Mouse (Mus musculus): Measurements from ENCODE around the gene Mmp17. TPM values are rescaled to one million over a fixed set of nuclear protein-coding genes. Genes with fewer than 3 reads are reported as not detected.
"Not testable (repeated sequence)": the region's sequence is repeated elsewhere in the genome, so short reads cannot be mapped to it uniquely, and the experiment has no call there.

Gene Mmp17
- polyA plus RNA-seq, 1 experiment from 2014 or later = 11.7 TPM

DNA sequence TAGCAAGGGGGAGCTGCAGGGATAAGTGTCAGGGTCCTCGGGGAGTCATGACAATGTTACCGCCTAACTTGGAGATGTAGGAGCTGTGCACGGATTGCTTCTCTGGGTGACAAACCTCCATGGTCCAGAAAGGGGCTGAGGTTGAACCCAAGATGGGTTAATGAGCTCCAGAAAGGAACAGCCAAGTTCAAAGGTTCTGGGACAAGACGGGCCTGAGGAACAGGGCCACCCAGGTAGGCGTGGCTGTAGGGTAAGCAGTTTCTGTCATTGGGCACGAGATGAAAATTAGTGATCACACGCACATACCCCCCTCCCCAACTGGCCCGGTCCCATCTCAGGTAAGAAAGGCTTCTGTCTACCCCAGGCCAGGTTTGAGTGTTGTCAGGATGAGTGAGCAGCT lies 23.5 kb downstream of the Mmp17 start:
- no peak overlapping the region for H3K4me2 ChIP-seq (ENCODE audit: low read length)
- H3K27ac ChIP-seq (ENCODE audit: low read length) = no peak overlapping the region
- no peaks in the 10 kb centered on the region for H3K9me3 ChIP-seq (replicated peaks; ENCODE audit: control insufficient read depth, low read length, poor library complexity, severe bottlenecking)
- 84% methylated on average over 8 of the region's 8 CpGs for WGBS
- no peak overlapping the region for H3K9ac ChIP-seq (ENCODE audit: low read depth, low read length)
- no peaks in the 10 kb centered on the region for H3K4me1 ChIP-seq (ENCODE audit: control insufficient read depth, insufficient read depth, low read length)
- H3K4me3 ChIP-seq (ENCODE audit: low read depth, low read length) = no peak overlapping the region
- peaks cover 8% of the 10 kb centered on the region for H3K36me3 ChIP-seq (ENCODE audit: control insufficient read depth, insufficient read depth, low read length)
- no peak for ATAC-seq
- no peaks in the 10 kb centered on the region for H3K27me3 ChIP-seq (ENCODE audit: control insufficient read depth, insufficient read depth, low read depth, low read length)

DNA sequence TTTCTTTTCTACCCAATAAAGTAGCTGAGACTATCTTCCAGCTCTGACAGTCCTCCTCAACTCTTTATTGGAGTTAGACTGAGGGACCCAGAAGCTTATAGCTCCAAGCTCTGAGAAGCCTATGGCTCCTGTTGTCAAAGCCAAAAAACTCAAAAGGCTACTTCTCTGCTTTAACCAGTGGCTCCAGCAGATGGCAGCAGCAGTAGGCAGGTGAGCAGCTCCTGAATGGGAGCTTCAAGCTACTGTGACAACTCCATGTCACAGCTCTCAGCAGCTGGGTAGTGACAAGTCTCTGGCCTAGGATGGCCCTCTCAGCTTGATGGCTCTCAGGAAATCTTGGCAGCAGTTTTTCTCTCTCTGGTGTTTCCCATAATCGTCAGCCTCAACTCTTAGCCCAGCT lies 27.1 kb downstream of the Mmp17 start:
- Histone ChIP-seq H3K27ac (ENCODE audit: low read length) (no peak overlapping the region), H3K9me3 (replicated peaks; ENCODE audit: control insufficient read depth, low read length, poor library complexity, severe bottlenecking) (no peaks in the 10 kb centered on the region), H3K4me3 (ENCODE audit: low read depth, low read length) (no peak overlapping the region), H3K27me3 (ENCODE audit: control insufficient read depth, insufficient read depth, low read depth, low read length) (no peaks in the 10 kb centered on the region), H3K4me1 (ENCODE audit: control insufficient read depth, insufficient read depth, low read length) (no peaks in the 10 kb centered on the region), H3K36me3 (ENCODE audit: control insufficient read depth, insufficient read depth, low read length) (peaks cover 4% of the 10 kb centered on the region), H3K4me2 (ENCODE audit: low read length) (no peak overlapping the region), H3K9ac (ENCODE audit: low read depth, low read length) (no peak overlapping the region)
- 13% methylated on average over 1 of the region's 1 CpGs for WGBS
- peak; percentile 60 for ATAC-seq

DNA sequence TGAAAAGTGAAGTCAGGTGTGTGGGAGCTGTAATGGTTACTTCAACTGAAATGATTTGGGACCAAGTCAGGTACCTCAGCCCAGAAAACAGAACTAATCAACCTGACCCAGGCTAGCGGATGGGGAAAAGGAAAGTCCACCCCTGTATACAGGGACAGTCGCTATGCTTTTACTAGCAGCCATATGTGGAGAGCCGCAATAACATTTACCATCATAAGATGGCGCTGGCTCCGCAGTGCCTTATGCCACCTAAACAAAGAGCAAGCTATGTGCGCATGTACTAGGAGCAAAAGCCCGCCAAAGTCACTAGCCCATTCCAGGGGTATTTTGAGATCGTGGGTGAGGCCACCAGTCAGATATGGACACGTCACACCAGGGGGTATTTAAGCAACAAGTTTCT lies 36.6 kb downstream of the Mmp17 start:
- not testable (repeated sequence) for ATAC-seq; H3K36me3 ChIP-seq (ENCODE audit: control insufficient read depth, insufficient read depth, low read length); H3K9me3 ChIP-seq (replicated peaks; ENCODE audit: control insufficient read depth, low read length, poor library complexity, severe bottlenecking); H3K4me2 ChIP-seq (ENCODE audit: low read length); H3K9ac ChIP-seq (ENCODE audit: low read depth, low read length); H3K27me3 ChIP-seq (ENCODE audit: control insufficient read depth, insufficient read depth, low read depth, low read length); H3K27ac ChIP-seq (ENCODE audit: low read length); H3K4me1 ChIP-seq (ENCODE audit: control insufficient read depth, insufficient read depth, low read length); H3K4me3 ChIP-seq (ENCODE audit: low read depth, low read length)
- WGBS = 73% methylated on average over 9 of the region's 9 CpGs

DNA sequence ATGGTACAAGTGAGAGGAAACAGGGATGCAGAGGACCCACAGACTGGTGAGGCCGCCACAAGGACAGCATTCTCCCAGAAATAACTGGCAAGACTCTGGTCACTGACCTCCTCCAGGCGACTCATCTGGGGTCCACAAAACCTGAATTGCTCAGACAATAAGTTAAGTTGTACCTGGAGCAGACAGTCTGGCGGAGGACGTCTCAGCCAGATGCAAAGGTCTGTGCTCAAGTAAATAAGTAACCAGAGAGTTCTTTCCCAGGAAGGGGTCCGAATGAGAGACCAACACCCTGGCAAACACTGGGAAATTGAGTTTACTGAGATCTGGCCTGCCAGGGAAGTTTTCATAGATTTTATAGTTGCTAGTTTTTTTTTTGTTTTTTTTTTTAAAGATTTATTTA lies 37.4 kb downstream of the Mmp17 start:
- Histone ChIP-seq H3K27ac (ENCODE audit: low read length) (no peak overlapping the region), H3K27me3 (ENCODE audit: control insufficient read depth, insufficient read depth, low read depth, low read length) (no peaks in the 10 kb centered on the region), H3K36me3 (ENCODE audit: control insufficient read depth, insufficient read depth, low read length) (no peaks in the 10 kb centered on the region), H3K4me2 (ENCODE audit: low read length) (no peak overlapping the region), H3K4me3 (ENCODE audit: low read depth, low read length) (no peak overlapping the region), H3K9ac (ENCODE audit: low read depth, low read length) (no peak overlapping the region), H3K9me3 (replicated peaks; ENCODE audit: control insufficient read depth, low read length, poor library complexity, severe bottlenecking) (no peaks in the 10 kb centered on the region), H3K4me1 (ENCODE audit: control insufficient read depth, insufficient read depth, low read length) (no peaks in the 10 kb centered on the region)
- 93% methylated on average over 5 of the region's 5 CpGs for WGBS
- ATAC-seq = no peak

DNA sequence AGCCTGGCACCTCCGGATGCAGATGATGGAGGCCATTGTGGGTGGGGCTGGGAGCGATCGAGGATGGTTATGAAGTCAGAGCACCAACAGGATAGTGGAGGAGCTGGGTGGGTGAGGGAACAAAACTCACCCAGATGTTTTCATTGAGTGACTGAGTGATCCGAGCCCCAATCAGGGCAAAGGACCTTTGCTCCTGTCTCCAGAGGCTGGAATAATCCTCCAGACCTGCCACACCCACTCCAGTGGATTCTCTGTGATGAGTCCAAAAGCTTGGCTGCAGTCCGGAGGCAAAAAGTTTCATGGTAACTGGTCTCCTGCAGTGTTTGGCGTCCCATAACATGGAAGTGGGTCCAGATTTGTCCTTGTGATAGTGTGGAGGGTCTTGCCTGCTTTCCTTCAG lies 42.1 kb downstream of the Mmp17 start:
- no peak overlapping the region for H3K27ac ChIP-seq (ENCODE audit: low read length)
- H3K4me1 ChIP-seq (ENCODE audit: control insufficient read depth, insufficient read depth, low read length) = no peaks in the 10 kb centered on the region
- no peaks in the 10 kb centered on the region for H3K9me3 ChIP-seq (replicated peaks; ENCODE audit: control insufficient read depth, low read length, poor library complexity, severe bottlenecking)
- H3K9ac ChIP-seq (ENCODE audit: low read depth, low read length) = no peak overlapping the region
- no peaks in the 10 kb centered on the region for H3K27me3 ChIP-seq (ENCODE audit: control insufficient read depth, insufficient read depth, low read depth, low read length)
- H3K4me3 ChIP-seq (ENCODE audit: low read depth, low read length) = no peak overlapping the region
- 89% methylated on average over 6 of the region's 6 CpGs for WGBS
- no peak overlapping the region for H3K4me2 ChIP-seq (ENCODE audit: low read length)
- H3K36me3 ChIP-seq (ENCODE audit: control insufficient read depth, insufficient read depth, low read length) = no peaks in the 10 kb centered on the region
- no peak for ATAC-seq

DNA sequence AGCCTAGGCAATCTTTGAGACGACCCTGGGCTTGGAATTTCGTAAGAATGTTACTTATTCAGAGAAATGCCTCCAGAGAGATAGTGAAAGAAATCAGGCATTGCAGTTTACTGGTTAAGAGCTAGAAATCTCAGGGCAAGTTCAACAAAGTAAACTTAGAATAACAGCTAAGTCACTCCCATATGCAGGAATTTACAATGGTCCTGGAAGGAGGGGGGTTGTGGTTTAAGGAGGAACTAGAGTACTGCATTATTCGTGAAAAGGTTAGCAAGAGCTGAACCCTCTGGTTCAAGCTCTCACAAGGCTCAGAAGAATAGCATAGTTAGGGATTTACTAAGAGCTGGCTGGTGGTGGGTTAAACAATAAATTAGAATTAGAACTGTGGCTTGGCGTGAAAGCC lies 42.6 kb downstream of the Mmp17 start:
- not testable (repeated sequence) for H3K27me3 ChIP-seq (ENCODE audit: control insufficient read depth, insufficient read depth, low read depth, low read length); H3K36me3 ChIP-seq (ENCODE audit: control insufficient read depth, insufficient read depth, low read length); H3K27ac ChIP-seq (ENCODE audit: low read length); H3K9ac ChIP-seq (ENCODE audit: low read depth, low read length); H3K4me1 ChIP-seq (ENCODE audit: control insufficient read depth, insufficient read depth, low read length); H3K4me3 ChIP-seq (ENCODE audit: low read depth, low read length); H3K4me2 ChIP-seq (ENCODE audit: low read length); ATAC-seq; H3K9me3 ChIP-seq (replicated peaks; ENCODE audit: control insufficient read depth, low read length, poor library complexity, severe bottlenecking)
- WGBS = 84% methylated on average over 4 of the region's 4 CpGs

DNA sequence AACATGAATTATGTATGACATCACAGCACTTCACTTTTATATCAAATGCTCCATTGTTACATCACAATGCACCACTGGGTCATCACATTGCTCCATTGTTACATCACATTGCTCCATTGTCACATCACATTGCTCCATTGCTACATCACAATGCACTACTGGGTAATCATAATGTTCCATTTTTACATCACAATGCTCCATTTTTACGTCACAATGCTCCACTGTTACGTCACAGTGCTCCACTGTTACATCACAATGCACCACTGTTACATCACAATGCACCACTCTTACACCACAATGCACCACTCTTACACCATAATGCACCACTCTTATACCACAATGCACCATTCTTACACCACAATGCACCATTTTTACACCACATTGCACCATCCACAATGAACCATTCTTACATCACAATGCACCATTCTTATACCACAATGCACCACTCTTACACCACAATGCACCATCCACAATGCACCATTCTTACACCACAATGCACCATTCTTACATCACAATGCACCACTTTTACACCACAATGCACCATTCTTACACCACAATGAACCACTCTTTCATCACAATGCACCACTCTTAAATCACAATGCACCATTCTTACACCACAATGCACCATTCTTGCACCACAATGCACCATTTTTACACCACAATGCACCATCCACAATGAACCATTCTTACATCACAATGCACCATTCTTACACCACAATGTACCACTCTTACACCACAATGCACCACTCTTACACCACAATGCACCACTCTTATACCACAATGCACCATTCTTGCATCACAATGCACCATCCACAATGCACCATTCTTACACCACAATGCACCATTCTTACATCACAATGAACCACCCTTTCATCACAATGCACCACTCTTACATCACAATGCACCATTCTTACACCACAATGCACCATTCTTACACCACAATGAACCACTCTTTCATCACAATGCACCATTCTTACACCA lies 48.6 kb downstream of the Mmp17 start:
- H3K27me3 ChIP-seq (ENCODE audit: control insufficient read depth, insufficient read depth, low read depth, low read length); H3K4me1 ChIP-seq (ENCODE audit: control insufficient read depth, insufficient read depth, low read length); H3K4me3 ChIP-seq (ENCODE audit: low read depth, low read length); ATAC-seq; H3K27ac ChIP-seq (ENCODE audit: low read length); H3K4me2 ChIP-seq (ENCODE audit: low read length); H3K36me3 ChIP-seq (ENCODE audit: control insufficient read depth, insufficient read depth, low read length); H3K9me3 ChIP-seq (replicated peaks; ENCODE audit: control insufficient read depth, low read length, poor library complexity, severe bottlenecking); H3K9ac ChIP-seq (ENCODE audit: low read depth, low read length): not testable (repeated sequence)
- WGBS = 91% methylated on average over 2 of the region's 2 CpGs

DNA sequence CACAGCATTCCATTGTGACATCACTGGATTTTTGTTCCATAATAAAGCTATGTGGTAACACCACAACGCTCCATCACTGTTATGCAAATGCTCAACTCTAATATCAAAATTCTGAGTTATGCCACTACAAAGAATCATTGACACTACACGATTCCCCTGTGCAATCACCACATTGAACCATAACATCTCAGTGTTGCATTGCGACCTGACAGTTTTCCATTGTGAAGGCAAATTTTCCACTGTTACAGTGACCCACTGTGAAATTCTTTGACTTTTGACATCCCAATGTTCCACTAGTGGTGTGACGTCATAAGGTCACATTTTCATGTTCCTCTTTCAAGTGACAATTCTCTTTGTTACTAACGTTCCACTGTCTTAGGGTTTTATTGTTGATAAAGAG lies 66.9 kb downstream of the Mmp17 start:
- ATAC-seq = no peak
- Histone ChIP-seq H3K9ac (ENCODE audit: low read depth, low read length) (no peak overlapping the region), H3K4me3 (ENCODE audit: low read depth, low read length) (no peak overlapping the region), H3K36me3 (ENCODE audit: control insufficient read depth, insufficient read depth, low read length) (0 out of 2 replicates have a peak, but pooled peaks cover 2% of the 10 kb centered on the region), H3K4me2 (ENCODE audit: low read length) (no peak overlapping the region), H3K27ac (ENCODE audit: low read length) (no peak overlapping the region), H3K4me1 (ENCODE audit: control insufficient read depth, insufficient read depth, low read length) (no peaks in the 10 kb centered on the region), H3K9me3 (replicated peaks; ENCODE audit: control insufficient read depth, low read length, poor library complexity, severe bottlenecking) (no peaks in the 10 kb centered on the region), H3K27me3 (ENCODE audit: control insufficient read depth, insufficient read depth, low read depth, low read length) (no peaks in the 10 kb centered on the region)
- WGBS = 92% methylated on average over 5 of the region's 5 CpGs

DNA sequence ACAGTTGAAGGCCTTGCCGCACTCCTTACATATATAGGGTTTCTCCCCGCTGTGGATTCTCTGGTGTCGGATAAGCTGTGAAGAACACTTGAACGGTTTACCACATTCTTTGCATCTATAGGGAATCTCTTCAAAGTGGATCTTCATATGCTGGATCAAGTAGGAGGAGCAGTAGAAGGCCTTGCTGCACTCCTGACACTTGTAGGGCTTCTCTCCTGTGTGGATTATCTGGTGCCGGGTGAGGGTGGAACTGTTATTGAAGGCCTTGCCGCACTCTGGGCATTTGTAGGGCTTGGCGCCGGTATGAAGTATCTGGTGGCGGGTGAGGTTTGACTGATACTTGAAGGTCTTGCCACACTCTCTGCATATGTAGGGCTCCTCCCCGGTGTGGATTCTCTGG lies 73.0 kb downstream of the Mmp17 start:
- WGBS = 97% methylated on average over 10 of the region's 10 CpGs
- Histone ChIP-seq H3K4me2 (ENCODE audit: low read length) (no peak overlapping the region), H3K27me3 (ENCODE audit: control insufficient read depth, insufficient read depth, low read depth, low read length) (no peaks in the 10 kb centered on the region), H3K4me3 (ENCODE audit: low read depth, low read length) (no peak overlapping the region), H3K9me3 (replicated peaks; ENCODE audit: control insufficient read depth, low read length, poor library complexity, severe bottlenecking) (no peaks in the 10 kb centered on the region), H3K4me1 (ENCODE audit: control insufficient read depth, insufficient read depth, low read length) (no peaks in the 10 kb centered on the region), H3K36me3 (ENCODE audit: control insufficient read depth, insufficient read depth, low read length) (peaks cover 29% of the 10 kb centered on the region), H3K9ac (ENCODE audit: low read depth, low read length) (no peak overlapping the region), H3K27ac (ENCODE audit: low read length) (no peak overlapping the region)
- ATAC-seq = no peak
